ENCODE assay signal across 7 mouse cellular contexts in the genomic region with DNA sequence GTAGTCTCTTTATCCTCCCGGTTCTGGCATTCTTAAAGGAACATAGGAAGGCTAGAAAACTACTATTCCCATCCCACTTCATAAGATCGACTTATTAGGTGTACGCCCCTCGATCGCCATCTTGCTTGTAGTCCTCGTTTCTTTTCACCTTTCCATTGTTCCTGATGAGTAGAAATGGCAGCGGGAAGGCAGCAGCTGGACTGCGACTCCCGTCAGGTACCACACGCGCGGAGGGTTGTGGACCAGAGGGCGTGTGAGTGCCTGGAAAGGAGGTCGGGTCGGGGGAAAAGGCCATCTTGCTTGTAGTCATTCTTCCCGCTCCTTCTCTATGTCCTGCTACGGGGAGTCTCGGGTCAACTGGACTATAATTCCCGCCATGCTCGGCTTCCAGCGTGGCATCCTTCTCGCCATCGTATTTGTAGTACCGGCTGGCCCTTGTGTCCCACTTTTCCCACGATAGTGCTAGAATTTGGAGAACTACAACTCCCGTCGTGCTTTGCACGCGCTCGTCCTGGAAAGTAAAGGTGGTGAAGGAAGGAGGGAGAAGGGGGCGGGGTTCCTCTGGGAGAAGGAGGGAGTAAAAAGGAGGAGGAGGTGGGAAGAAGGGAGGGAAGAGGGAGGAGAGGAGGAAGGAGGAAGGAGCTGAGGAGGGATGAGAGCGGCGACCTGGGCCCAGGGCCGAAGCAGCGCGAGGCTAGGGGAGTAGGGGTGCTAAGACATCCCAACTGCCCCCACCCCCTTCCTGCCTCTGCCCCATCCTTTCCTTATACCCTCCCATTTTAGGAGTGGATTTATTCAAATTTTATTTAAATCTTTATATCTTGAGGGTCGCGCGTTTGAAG. TPM values are rescaled to one million over a fixed set of nuclear protein-coding genes. Genes with fewer than 3 reads are reported as not detected.
DNase-seq lines count a peak whose midpoint lies in the region; ATAC-seq and TF ChIP-seq lines count a peak whose summit lies in the region.

No protein-coding gene starts in this region.

- ATAC-seq in embryonic facial prominence, embryonic 13.5 days (ENCODE audit: insufficient number of reproducible peaks, insufficient read depth, low FRiP score, low TSS enrichment, low read depth), result peak; percentile 84
- ATAC-seq in limb, embryonic 12.5 days (ENCODE audit: insufficient number of reproducible peaks, insufficient read depth, low FRiP score, low TSS enrichment, low read depth), result peak; percentile 90
- ATAC-seq in midbrain, embryonic 15.5 days (replicated peaks), result peak; percentile 94

- peak; percentile 68 for TF ChIP-seq POLR2A in kidney, adult 2 months (IDR thresholded peaks at IDR 0.05; ENCODE audit: low read depth, low read length)

- peak; percentile 95 for DNase-seq in adrenal gland, postnatal 36 days
- DNase-seq in heart, adult 18-20 months, result peak; percentile 98 to 99
- peak; percentile 99 for DNase-seq in kidney, adult 2 months
- DNase-seq in spleen, postnatal 10 days (ENCODE audit: low spot score in 2 of 2), result peak; percentile 78

- H3K27ac ChIP-seq in embryonic facial prominence, embryonic 13.5 days, result peak overlapping the region; percentile 92
- peak overlapping the region; percentile 77 for H3K27ac ChIP-seq in kidney, adult 2 months (ENCODE audit: insufficient read depth, low read depth, low read length)
- peak overlapping the region; percentile 93 for H3K27ac ChIP-seq in limb, embryonic 12.5 days
- H3K27ac ChIP-seq in midbrain, embryonic 15.5 days, result peak overlapping the region; percentile 92

- peak overlapping the region; percentile 93 for H3K9ac ChIP-seq in embryonic facial prominence, embryonic 13.5 days
- H3K9ac ChIP-seq in limb, embryonic 12.5 days (replicated peaks), result peak overlapping the region; percentile 92
- peak overlapping the region; percentile 94 for H3K9ac ChIP-seq in midbrain, embryonic 15.5 days

- H3K4me1 ChIP-seq in embryonic facial prominence, embryonic 13.5 days, result peaks cover 27% of the 10 kb centered on the region
- H3K4me1 ChIP-seq in kidney, adult 2 months (ENCODE audit: control insufficient read depth, insufficient read depth, low read length), result peaks cover 3% of the 10 kb centered on the region; the same call in 1 of the 2 replicates
- peaks cover 19% of the 10 kb centered on the region for H3K4me1 ChIP-seq in limb, embryonic 12.5 days (replicated peaks)
- peaks cover 24% of the 10 kb centered on the region for H3K4me1 ChIP-seq in midbrain, embryonic 15.5 days

- H3K36me3 ChIP-seq in embryonic facial prominence, embryonic 13.5 days, result peaks cover 32% of the 10 kb centered on the region
- no peaks in the 10 kb centered on the region for H3K36me3 ChIP-seq in kidney, adult 2 months (ENCODE audit: control insufficient read depth, insufficient read depth, low read length)
- H3K36me3 ChIP-seq in limb, embryonic 12.5 days, result peaks cover 30% of the 10 kb centered on the region
- H3K36me3 ChIP-seq in midbrain, embryonic 15.5 days (replicated peaks), result peaks cover 26% of the 10 kb centered on the region

- H3K4me2 ChIP-seq in embryonic facial prominence, embryonic 13.5 days, result peak overlapping the region; percentile 85
- H3K4me2 ChIP-seq in limb, embryonic 12.5 days, result peak overlapping the region; percentile 74
- H3K4me2 ChIP-seq in midbrain, embryonic 15.5 days, result peak overlapping the region; percentile 71

- under 1% methylated on average over 38 of the region's 39 CpGs for WGBS in embryonic facial prominence, embryonic 13.5 days
- under 1% methylated on average over 39 of the region's 39 CpGs for WGBS in kidney, adult 2 months
- WGBS in limb, embryonic 12.5 days, result 0% methylated on average over 39 of the region's 39 CpGs
- WGBS in midbrain, embryonic 15.5 days, result under 1% methylated on average over 39 of the region's 39 CpGs

- no peaks in the 10 kb centered on the region for H3K27me3 ChIP-seq in embryonic facial prominence, embryonic 13.5 days
- H3K27me3 ChIP-seq in kidney, adult 2 months (replicated peaks; ENCODE audit: control insufficient read depth, insufficient read depth, low read length), result no peaks in the 10 kb centered on the region
- no peaks in the 10 kb centered on the region for H3K27me3 ChIP-seq in limb, embryonic 12.5 days
- H3K27me3 ChIP-seq in midbrain, embryonic 15.5 days (replicated peaks), result no peaks in the 10 kb centered on the region

- TF ChIP-seq CTCF in kidney, adult 2 months (conservative IDR thresholded peaks at IDR 0.05; ENCODE audit: insufficient read depth, insufficient read length, low read depth, low read length), result no peak

- H3K9me3 ChIP-seq in embryonic facial prominence, embryonic 13.5 days, result no peaks in the 10 kb centered on the region
- H3K9me3 ChIP-seq in limb, embryonic 12.5 days, result no peaks in the 10 kb centered on the region
- H3K9me3 ChIP-seq in midbrain, embryonic 15.5 days, result no peaks in the 10 kb centered on the region

- H3K4me3 ChIP-seq in embryonic facial prominence, embryonic 13.5 days, result peak overlapping the region; percentile 88
- H3K4me3 ChIP-seq in kidney, adult 2 months (ENCODE audit: insufficient read depth, low read depth, low read length), result peak overlapping the region; percentile 87
- H3K4me3 ChIP-seq in limb, embryonic 12.5 days (replicated peaks), result peak overlapping the region; percentile 92
- H3K4me3 ChIP-seq in midbrain, embryonic 15.5 days, result peak overlapping the region; percentile 94

RNA-seq across cellular contexts. Expression of a gene that starts 1.5 kb away (rescaled TPM):
- 10 to 100 TPM; 13.1 to 13.7 TPM for total RNA-seq in adrenal gland, postnatal 36 days (2021)
- 7.5 and 8.7 TPM in 2 replicates for polyA plus RNA-seq in embryonic facial prominence, embryonic 13.5 days (2015; fragmentation: Nextera tagmentation; extraction: Ambion mirVana)
- 1 to 10 TPM; 3.3 to 4.0 TPM for total RNA-seq in heart, adult 18-20 months (2021)
- 14.6 and 20.8 TPM in 2 replicates for polyA plus RNA-seq in kidney, adult 2 months (2012; rRNA removed)
- 9.0 and 10.5 TPM in 2 replicates for polyA plus RNA-seq in limb, embryonic 12.5 days (2016; fragmentation: Nextera tagmentation; extraction: Ambion mirVana)
- polyA plus RNA-seq in midbrain, embryonic 15.5 days (2015; fragmentation: Nextera tagmentation; extraction: Ambion mirVana), result 10.8 and 12.1 TPM in 2 replicates

RNA-seq across cellular contexts. Expression of a gene that starts 13.9 kb away (rescaled TPM):
- total RNA-seq in adrenal gland, postnatal 36 days (2021), result not detected
- polyA plus RNA-seq in embryonic facial prominence, embryonic 13.5 days (2015; fragmentation: Nextera tagmentation; extraction: Ambion mirVana), result 0.60 and 0.69 TPM in 2 replicates
- not detected for total RNA-seq in heart, adult 18-20 months (2021)
- not detected in 2 replicates for polyA plus RNA-seq in kidney, adult 2 months (2012; rRNA removed)
- 0.36 and 0.60 TPM in 2 replicates for polyA plus RNA-seq in limb, embryonic 12.5 days (2016; fragmentation: Nextera tagmentation; extraction: Ambion mirVana)
- polyA plus RNA-seq in midbrain, embryonic 15.5 days (2015; fragmentation: Nextera tagmentation; extraction: Ambion mirVana), result 0.12 and 0.15 TPM in 2 replicates

RNA-seq across cellular contexts. Expression of a gene that starts 23.7 kb away (rescaled TPM):
- total RNA-seq in adrenal gland, postnatal 36 days (2021), result 10 to 100 TPM; 27.7 to 36.3 TPM
- polyA plus RNA-seq in embryonic facial prominence, embryonic 13.5 days (2015; fragmentation: Nextera tagmentation; extraction: Ambion mirVana), result 16.4 and 19.0 TPM in 2 replicates
- total RNA-seq in heart, adult 18-20 months (2021), result 10 to 100 TPM; 20.5 to 26.4 TPM
- polyA plus RNA-seq in kidney, adult 2 months (2012; rRNA removed), result 28.2 and 34.6 TPM in 2 replicates
- 15.2 and 15.4 TPM in 2 replicates for polyA plus RNA-seq in limb, embryonic 12.5 days (2016; fragmentation: Nextera tagmentation; extraction: Ambion mirVana)
- polyA plus RNA-seq in midbrain, embryonic 15.5 days (2015; fragmentation: Nextera tagmentation; extraction: Ambion mirVana), result 8.1 and 9.8 TPM in 2 replicates

RNA-seq across cellular contexts. Expression of a gene that starts 30.6 kb away (rescaled TPM):
- total RNA-seq in adrenal gland, postnatal 36 days (2021), result 10 to 100 TPM; 36.0 TPM
- 27.0 and 33.2 TPM in 2 replicates for polyA plus RNA-seq in embryonic facial prominence, embryonic 13.5 days (2015; fragmentation: Nextera tagmentation; extraction: Ambion mirVana)
- 10 to 100 TPM; 15.8 to 19.5 TPM for total RNA-seq in heart, adult 18-20 months (2021)
- polyA plus RNA-seq in kidney, adult 2 months (2012; rRNA removed), result 8.8 and 10.9 TPM in 2 replicates
- 24.7 and 25.2 TPM in 2 replicates for polyA plus RNA-seq in limb, embryonic 12.5 days (2016; fragmentation: Nextera tagmentation; extraction: Ambion mirVana)
- polyA plus RNA-seq in midbrain, embryonic 15.5 days (2015; fragmentation: Nextera tagmentation; extraction: Ambion mirVana), result 21.5 and 21.6 TPM in 2 replicates

RNA-seq across cellular contexts. Expression of a gene that starts 33.3 kb away (rescaled TPM):
- total RNA-seq in adrenal gland, postnatal 36 days (2021), result 1 to 10 TPM; 3.2 to 4.2 TPM
- 29.8 and 32.6 TPM in 2 replicates for polyA plus RNA-seq in embryonic facial prominence, embryonic 13.5 days (2015; fragmentation: Nextera tagmentation; extraction: Ambion mirVana)
- total RNA-seq in heart, adult 18-20 months (2021), result 1 to 10 TPM; 8.8 to 9.7 TPM
- polyA plus RNA-seq in kidney, adult 2 months (2012; rRNA removed), result 19.4 and 20.6 TPM in 2 replicates
- polyA plus RNA-seq in limb, embryonic 12.5 days (2016; fragmentation: Nextera tagmentation; extraction: Ambion mirVana), result 29.3 and 30.0 TPM in 2 replicates
- 3.7 and 3.8 TPM in 2 replicates for polyA plus RNA-seq in midbrain, embryonic 15.5 days (2015; fragmentation: Nextera tagmentation; extraction: Ambion mirVana)

Comparison
In these comparisons a context has a peak if more than half of its experiments do, and no peak if none do; other contexts are left out.
1. Peak in every context shown above with its lines: DNase-seq, ATAC-seq, H3K4me3 ChIP-seq and H3K27ac ChIP-seq.